Mouse (Mus musculus): ENCODE results near the gene Slco2b1. TPM values are rescaled to one million over a fixed set of nuclear protein-coding genes. Genes with fewer than 3 reads are reported as not detected.
A peak's percentile ranks its signal among the peaks of the same experiment; 100 is the strongest.

Gene Slco2b1
- polyA plus RNA-seq, 1 experiment from 2014 or later: 2.1 TPM

DNA sequence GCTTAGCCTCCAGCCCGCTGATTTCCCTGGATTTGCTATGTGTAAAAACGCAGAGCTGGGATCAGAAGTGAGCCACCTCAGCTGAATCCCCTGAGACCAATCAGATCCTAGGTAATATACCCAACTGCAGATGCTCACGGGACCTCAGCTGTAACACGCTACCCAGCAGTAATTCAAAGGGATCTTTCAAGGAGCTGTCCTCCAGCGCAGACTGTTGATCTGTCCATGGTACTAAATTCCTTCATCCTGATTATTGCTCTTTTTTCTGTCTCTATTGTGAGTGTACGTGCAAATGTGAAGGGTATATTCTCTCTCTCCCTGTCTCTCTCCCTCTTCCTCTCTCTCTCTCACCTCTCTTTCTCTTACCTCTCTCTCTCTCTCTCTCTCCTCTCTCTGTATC lies 78.9 kb downstream of the Slco2b1 start:
- 18% methylated on average over 6 of the region's 6 CpGs for WGBS
- Histone ChIP-seq H3K4me3 (no peak overlapping the region), H3K9me3 (replicated peaks) (no peaks in the 10 kb centered on the region), H3K27ac (replicated peaks) (no peak overlapping the region), H3K36me3 (no peaks in the 10 kb centered on the region), H3K4me1 (peaks cover 3% of the 10 kb centered on the region), H3K27me3 (ENCODE audit: low read depth, poor library complexity, severe bottlenecking) (peaks cover 72% of the 10 kb centered on the region)
- DNase-seq (ENCODE audit: low spot score): no peak

DNA sequence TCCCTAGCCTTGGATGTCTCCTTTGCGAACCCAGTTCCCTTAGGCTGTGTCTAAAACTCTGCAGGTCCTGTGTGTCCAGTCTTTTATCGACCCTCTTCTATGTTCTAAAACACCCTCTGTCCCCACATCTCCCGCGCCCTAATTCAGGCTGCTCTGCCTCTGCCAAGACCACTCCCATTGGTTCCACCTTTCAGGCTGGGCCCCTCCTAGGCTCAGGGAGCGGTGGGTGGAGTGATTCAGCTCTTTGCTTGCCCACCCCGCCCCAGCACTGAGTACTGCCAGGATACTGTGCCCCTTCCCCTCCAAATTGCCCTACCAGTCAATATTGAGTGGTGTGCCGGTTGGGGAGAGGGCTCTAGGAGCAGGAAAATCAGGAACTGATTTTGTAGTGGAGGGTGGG lies 83.8 kb downstream of the Slco2b1 start:
- no peaks in the 10 kb centered on the region for H3K9me3 ChIP-seq (replicated peaks)
- H3K27me3 ChIP-seq (ENCODE audit: low read depth, poor library complexity, severe bottlenecking): peaks cover 100% of the 10 kb centered on the region
- H3K36me3 ChIP-seq: no peaks in the 10 kb centered on the region
- WGBS: 7% methylated on average over 7 of the region's 7 CpGs
- peaks cover 37% of the 10 kb centered on the region for H3K4me1 ChIP-seq
- no peak overlapping the region for H3K27ac ChIP-seq (replicated peaks)
- no peak for DNase-seq (ENCODE audit: low spot score)
- H3K4me3 ChIP-seq: peak overlapping the region; percentile 57

DNA sequence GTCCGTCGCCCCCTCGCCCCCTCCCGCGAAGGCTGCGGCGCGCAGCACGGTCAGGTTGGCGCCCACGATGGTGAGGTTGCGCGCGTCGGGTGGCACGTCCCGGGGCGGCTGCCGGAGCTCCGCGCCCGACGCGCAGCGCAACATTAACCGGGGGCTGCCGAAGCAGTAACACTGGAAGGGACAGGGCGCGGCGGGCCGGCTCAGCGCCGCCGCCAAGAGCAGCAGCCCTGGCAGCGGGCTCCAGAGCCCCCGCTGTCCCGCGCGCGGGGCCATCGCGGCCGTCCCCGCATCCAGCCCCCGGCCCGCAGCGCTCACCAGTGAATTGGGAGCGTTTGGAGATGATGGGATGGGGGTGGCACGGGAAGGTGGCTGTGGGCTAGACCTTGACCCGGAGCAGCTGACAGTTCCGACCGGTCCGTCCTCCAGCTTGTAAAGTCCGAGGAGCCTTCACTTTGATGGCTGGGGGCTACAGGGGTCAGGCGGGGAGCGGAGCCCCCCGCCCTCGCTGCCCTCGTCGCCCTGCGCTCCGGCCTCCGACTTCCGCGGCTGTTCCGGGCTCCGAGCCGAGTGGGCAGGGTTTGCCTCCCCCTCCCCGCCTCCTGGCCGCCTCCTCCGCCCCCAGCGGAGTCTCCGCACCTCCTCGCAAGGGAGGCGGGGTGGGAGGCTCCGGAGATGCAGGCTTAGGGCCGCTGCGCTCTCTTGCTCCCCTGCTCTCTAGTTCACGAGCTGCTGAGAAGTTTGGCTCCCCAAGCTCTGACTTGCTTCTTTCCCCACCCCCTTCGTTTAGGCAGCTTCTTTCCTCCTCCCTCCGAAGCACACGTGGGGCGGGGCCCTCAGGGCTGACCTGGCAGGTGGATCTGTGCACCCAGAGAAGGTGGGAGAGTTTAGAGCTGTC lies 84.5 kb downstream of the Slco2b1 start, which contains the start of gene Tpbgl:
Tpbgl (minus strand) TSS at position 728 of the 895 bp plus-strand sequence.
- Histone ChIP-seq H3K36me3 (no peaks in the 10 kb centered on the region), H3K27ac (replicated peaks) (peak within 1 kb of the TSS; percentile 62), H3K4me1 (peaks cover 43% of the 10 kb centered on the region), H3K9me3 (replicated peaks) (no peaks in the 10 kb centered on the region), H3K27me3 (ENCODE audit: low read depth, poor library complexity, severe bottlenecking) (peaks cover 100% of the 10 kb centered on the region), H3K4me3 (peak within 1 kb of the TSS; percentile 57)
- WGBS: under 1% methylated on average over 83 of the region's 83 CpGs
- peak; percentile 43 for DNase-seq (ENCODE audit: low spot score)

DNA sequence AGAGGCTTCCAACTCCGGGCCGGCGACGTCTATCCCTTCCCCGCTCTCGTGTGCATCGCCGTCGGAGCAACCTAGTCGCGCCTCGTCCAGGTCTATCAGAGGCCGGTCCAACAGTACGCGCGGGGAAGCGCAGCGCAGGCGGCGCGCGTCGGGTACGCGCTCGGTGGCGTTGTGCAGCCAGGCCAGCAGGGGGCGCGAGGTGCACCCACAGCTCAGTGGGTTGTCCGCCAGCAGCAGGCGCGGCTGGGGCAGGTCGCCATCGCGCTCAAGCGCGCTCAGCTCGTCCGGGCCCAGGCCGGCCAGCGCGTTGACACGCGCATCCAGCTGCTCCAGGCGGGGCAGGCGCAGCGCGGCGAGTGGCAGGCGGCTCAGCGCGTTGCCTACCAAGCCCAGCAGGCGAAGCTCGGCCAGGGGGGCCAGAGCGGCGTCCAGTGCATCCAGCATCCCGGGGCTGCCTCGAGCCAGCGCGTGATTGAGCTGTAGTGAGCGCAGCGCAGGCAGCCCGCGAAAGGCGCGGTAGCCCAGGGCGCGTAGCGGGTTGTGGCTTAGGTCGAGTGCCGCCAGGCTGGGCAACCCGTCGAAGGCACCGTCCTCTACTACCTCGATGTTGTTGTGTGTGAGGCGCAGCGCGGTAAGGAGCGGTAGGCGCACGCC lies 85.3 kb downstream of the Slco2b1 start:
- Histone ChIP-seq H3K27me3 (ENCODE audit: low read depth, poor library complexity, severe bottlenecking) (peaks cover 100% of the 10 kb centered on the region), H3K4me3 (peak overlapping the region; percentile 57), H3K27ac (replicated peaks) (peak overlapping the region; percentile 62), H3K9me3 (replicated peaks) (no peaks in the 10 kb centered on the region), H3K4me1 (peaks cover 50% of the 10 kb centered on the region), H3K36me3 (no peaks in the 10 kb centered on the region)
- WGBS: 1% methylated on average over 81 of the region's 81 CpGs
- DNase-seq (ENCODE audit: low spot score): peak; percentile 88

DNA sequence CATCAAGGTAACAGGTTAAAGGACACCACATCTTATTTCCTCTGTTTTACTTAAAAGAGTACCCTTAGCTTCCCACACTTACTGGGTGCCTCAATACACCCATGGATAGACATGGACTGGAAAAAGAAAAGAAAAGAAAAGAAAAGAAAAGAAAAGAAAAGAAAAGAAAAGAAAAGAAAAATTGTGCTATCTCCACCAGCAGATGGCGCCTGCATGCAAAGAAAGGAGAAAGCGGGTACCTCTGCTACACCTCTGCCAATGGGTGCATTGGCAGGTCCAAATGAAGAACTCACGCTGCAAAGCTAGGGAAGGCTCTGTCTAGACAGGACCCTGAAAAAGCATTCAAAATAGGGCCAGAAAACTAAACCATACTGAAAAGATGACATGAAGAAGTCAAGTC lies 92.3 kb downstream of the Slco2b1 start:
- no peak overlapping the region for H3K27ac ChIP-seq (replicated peaks)
- peak; percentile 28 for DNase-seq (ENCODE audit: low spot score)
- WGBS: 16% methylated on average over 3 of the region's 3 CpGs
- no peaks in the 10 kb centered on the region for H3K9me3 ChIP-seq (replicated peaks)
- no peak overlapping the region for H3K4me3 ChIP-seq
- peaks cover 19% of the 10 kb centered on the region for H3K4me1 ChIP-seq
- peaks cover 37% of the 10 kb centered on the region for H3K27me3 ChIP-seq (ENCODE audit: low read depth, poor library complexity, severe bottlenecking)
- H3K36me3 ChIP-seq: no peaks in the 10 kb centered on the region

DNA sequence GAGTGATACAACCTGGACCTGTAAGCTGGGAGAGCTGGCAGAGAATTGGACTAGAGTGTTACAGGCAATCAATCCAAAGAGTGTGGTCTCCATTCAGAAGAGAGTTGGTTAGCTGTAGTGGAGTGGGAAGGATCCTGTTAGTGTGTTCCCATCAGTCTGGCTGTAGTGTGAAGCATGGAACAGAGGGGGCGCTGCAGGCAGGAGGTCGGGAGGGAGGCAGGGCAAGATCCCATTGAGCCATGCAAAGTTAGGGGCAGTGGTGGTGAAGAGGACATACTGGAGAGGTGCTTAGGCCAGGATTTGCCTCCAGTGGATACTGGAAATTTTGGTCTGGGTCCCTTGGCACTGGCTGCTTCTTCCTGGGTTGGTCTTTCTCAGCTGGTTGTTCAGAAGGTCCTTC lies 92.9 kb downstream of the Slco2b1 start:
- no peak for DNase-seq (ENCODE audit: low spot score)

More for the DNA sequence above, 92.9 kb downstream of the Slco2b1 start:
- Histone ChIP-seq H3K27me3 (ENCODE audit: low read depth, poor library complexity, severe bottlenecking) (peaks cover 31% of the 10 kb centered on the region), H3K4me1 (peaks cover 13% of the 10 kb centered on the region), H3K36me3 (no peaks in the 10 kb centered on the region), H3K9me3 (replicated peaks) (no peaks in the 10 kb centered on the region), H3K4me3 (no peak overlapping the region), H3K27ac (replicated peaks) (no peak overlapping the region)
- 67% methylated on average over 2 of the region's 2 CpGs for WGBS

Other genes with a start within 250 kb of the Slco2b1 start
- 2.9 and 10.0 TPM in 2 replicates for gene Klhl35, start 245.3 kb downstream of the Slco2b1 start, polyA plus RNA-seq (2016; fragmentation: Nextera tagmentation; extraction: Ambion mirVana)
- 681 and 788 TPM in 2 replicates for gene Rps3, start 227.6 kb downstream of the Slco2b1 start, polyA plus RNA-seq (2016; fragmentation: Nextera tagmentation; extraction: Ambion mirVana)
- gene Arrb1, start 175.9 kb downstream of the Slco2b1 start, polyA plus RNA-seq (2016; fragmentation: Nextera tagmentation; extraction: Ambion mirVana): 9.8 and 10.1 TPM in 2 replicates
- gene Tpbgl, start 84.2 kb downstream of the Slco2b1 start, polyA plus RNA-seq (2016; fragmentation: Nextera tagmentation; extraction: Ambion mirVana): 0.32 and 0.79 TPM in 2 replicates
- not detected in 2 replicates for gene Olfr520, start 18.9 kb upstream of the Slco2b1 start, polyA plus RNA-seq (2016; fragmentation: Nextera tagmentation; extraction: Ambion mirVana)
- gene Olfr521, start 52.2 kb upstream of the Slco2b1 start, polyA plus RNA-seq (2016; fragmentation: Nextera tagmentation; extraction: Ambion mirVana): not detected in 2 replicates
- gene Neu3, start 117.1 kb upstream of the Slco2b1 start, polyA plus RNA-seq (2016; fragmentation: Nextera tagmentation; extraction: Ambion mirVana): 2.5 TPM in 2 replicates
- gene Xrra1, start 147.8 kb upstream of the Slco2b1 start, polyA plus RNA-seq (2016; fragmentation: Nextera tagmentation; extraction: Ambion mirVana): 0.27 and 0.38 TPM in 2 replicates
- 396 and 411 TPM in 2 replicates for gene Spcs2, start 152.1 kb upstream of the Slco2b1 start, polyA plus RNA-seq (2016; fragmentation: Nextera tagmentation; extraction: Ambion mirVana)